Mouse (Mus musculus) right cerebral cortex, adult 18-20 months (tissue): ENCODE measurements around the gene Hjurp.

Experiments
- DNase-seq: peaks from one replicate; pipeline ENCODE4 v3.0.0; 2022; ENCODE audit warnings: mixed read lengths

Hjurp gene

GRCm38 (mm10) chr1:88279111-88280005 lies 1.9 kb upstream of the Hjurp start:
- DNase-seq = no peak

GRCm38 (mm10) chr1:88277818-88278511 lies 532 bp upstream of the Hjurp start:
- DNase-seq = no peak

GRCm38 (mm10) chr1:88276524-88277097 lies 822 bp downstream of the Hjurp start:
- no peak for DNase-seq

GRCm38 (mm10) chr1:88275698-88276523 lies 1.5 kb downstream of the Hjurp start:
- no peak for DNase-seq

- DNase-seq = no peak
These were observed 2.3 kb downstream of the Hjurp start for GRCm38 (mm10) chr1:88275078-88275680.

- DNase-seq = no peak
These were observed 2.9 kb downstream of the Hjurp start for GRCm38 (mm10) chr1:88274371-88275077.

- no peak for DNase-seq
These were observed 3.6 kb downstream of the Hjurp start for GRCm38 (mm10) chr1:88273832-88274231.

- no peak for DNase-seq
These were observed 4.1 kb downstream of the Hjurp start for GRCm38 (mm10) chr1:88273326-88273725.

- no peak for DNase-seq
These were observed 4.6 kb downstream of the Hjurp start for GRCm38 (mm10) chr1:88272851-88273250.

- DNase-seq = no peak
These were observed 7.7 kb downstream of the Hjurp start for GRCm38 (mm10) chr1:88269539-88270309.

GRCm38 (mm10) chr1:88268070-88268469 lies 9.4 kb downstream of the Hjurp start:
- DNase-seq = no peak

- DNase-seq = no peak
These were observed 9.9 kb downstream of the Hjurp start for GRCm38 (mm10) chr1:88267489-88267888.

- DNase-seq = no peak
These were observed 11.3 kb downstream of the Hjurp start for GRCm38 (mm10) chr1:88266123-88266522.

GRCm38 (mm10) chr1:88264869-88265240 lies 12.6 kb downstream of the Hjurp start:
- DNase-seq = no peak

- DNase-seq = no peak
These were observed 13.1 kb downstream of the Hjurp start for GRCm38 (mm10) chr1:88264237-88264868.

GRCm38 (mm10) chr1:88263778-88264177 lies 13.7 kb downstream of the Hjurp start:
- no peak for DNase-seq

GRCm38 (mm10) chr1:88262961-88263360 lies 14.5 kb downstream of the Hjurp start:
- DNase-seq = no peak

- no peak for DNase-seq
These were observed 15.2 kb downstream of the Hjurp start for GRCm38 (mm10) chr1:88262255-88262654.

GRCm38 (mm10) chr1:88261706-88262105 lies 15.7 kb downstream of the Hjurp start:
- DNase-seq = no peak

- DNase-seq = no peak
These were observed 16.6 kb downstream of the Hjurp start for GRCm38 (mm10) chr1:88260604-88261377.
